Mouse (Mus musculus) liver, postnatal 0 days (tissue): ENCODE measurements around the gene Plpp2. TPM values are rescaled to one million over a fixed set of nuclear protein-coding genes. Genes with fewer than 3 reads are reported as not detected.

Source experiments
- ATAC-seq: fragments of 200-750 bp; cut with Nextera tagmentation; 2 replicates; pipeline ENCODE4 v1.8.0; 2017; ENCODE audit warnings: mild to moderate bottlenecking, moderate library complexity
- DNase-seq: peaks from one replicate; pipeline ENCODE4 v3.0.0-alpha.2; 2016
- H3K27ac ChIP-seq: fragments of 300-500 bp; sonication (generic); 2 replicates; pipeline ENCODE4 v1.5.1; 2014; ENCODE audit warnings: antibody characterized with exemption, moderate library complexity, mild to moderate bottlenecking, low read depth
- H3K27me3 ChIP-seq: fragments of 300-500 bp; sonication (generic); 2 replicates; pipeline ENCODE4 v1.6.1; 2014; ENCODE audit warnings: low read length, control low read depth, mixed read lengths; ENCODE audit not compliant: insufficient read depth
- H3K36me3 ChIP-seq: fragments of 300-500 bp; sonication (generic); replicated peaks from 2 replicates; pipeline ENCODE4 v1.6.1; 2014; ENCODE audit warnings: mild to moderate bottlenecking, control low read depth, low read length, moderate library complexity, mixed read lengths; ENCODE audit not compliant: insufficient read depth
- H3K4me1 ChIP-seq: fragments of 300-500 bp; sonication (generic); 2 replicates; pipeline ENCODE4 v1.6.1; 2014; ENCODE audit warnings: antibody characterized with exemption, mild to moderate bottlenecking, control low read depth; ENCODE audit not compliant: insufficient read depth
- H3K4me2 ChIP-seq: fragments of 300-500 bp; sonication (generic); 2 replicates; pipeline ENCODE4 v1.6.1; 2014; ENCODE audit warnings: low read depth, mild to moderate bottlenecking, low read length, moderate library complexity, mixed read lengths
- H3K4me3 ChIP-seq: fragments of 300-500 bp; sonication (generic); 2 replicates; pipeline ENCODE4 v1.5.1; 2014; ENCODE audit warnings: low read depth, low read length
- H3K9ac ChIP-seq: fragments of 300-500 bp; sonication (generic); replicated peaks from 2 replicates; pipeline ENCODE4 v1.6.1; 2014; ENCODE audit warnings: mild to moderate bottlenecking, moderate library complexity
- H3K9me3 ChIP-seq: fragments of 300-500 bp; sonication (generic); 2 replicates; pipeline ENCODE4 v1.6.1; 2016; ENCODE audit warnings: mild to moderate bottlenecking, control low read depth, low read length, mixed read lengths
- CTCF ChIP-seq: sonication (generic); IDR thresholded peaks from 2 replicates; pipeline ENCODE4 v1.5.1; 2016; ENCODE audit warnings: antibody characterized with exemption, low read depth
- EP300 ChIP-seq: IDR thresholded peaks from 2 replicates; pipeline ENCODE4 v1.6.1; 2016; ENCODE audit warnings: antibody characterized with exemption, low read depth, mild to moderate bottlenecking
- WGBS: fragments of 180-500 bp; shearing (Covaris S2); extraction: QIAGEN DNeasy Blood & Tissue Kit; methylation state at CpG from one replicate; pipeline ENCODE4 v1.1.7; 2014; ENCODE audit not compliant: insufficient replicate concordance; 5-methylcytosine and 5-hydroxymethylcytosine counted together
- polyA plus RNA-seq: library from polyadenylated mRNA; unstranded; fragments of >200 nt; fragmentation: Nextera tagmentation; extraction: Ambion mirVana; gene quantifications from 2 replicates; pipeline ENCODE4 v1.2.1, GENCODE M21; 2015

Plpp2 gene
- polyA plus RNA-seq, 1 experiment from 2014 or later = 32.7 TPM

GRCm38 (mm10) chr10:79537271-79537670 lies 3.7 kb upstream of the Plpp2 start:
- TF ChIP-seq EP300 = no peak
- no peak for TF ChIP-seq CTCF
- Histone ChIP-seq H3K4me3 (no peak overlapping the region), H3K36me3 (peaks cover 8% of the 10 kb centered on the region; the same call in 1 of the 2 replicates), H3K27me3 (no peaks in the 10 kb centered on the region), H3K4me1 (peaks cover 11% of the 10 kb centered on the region), H3K9me3 (no peaks in the 10 kb centered on the region), H3K9ac (no peak overlapping the region), H3K4me2 (no peak overlapping the region), H3K27ac (no peak overlapping the region)
- 84% methylated on average over 7 of the region's 7 CpGs for WGBS
- DNase-seq (peak; percentile 7), ATAC-seq (no peak)

GRCm38 (mm10) chr10:79536461-79537080 lies 3.0 kb upstream of the Plpp2 start:
- ATAC-seq (no peak), DNase-seq (peak; percentile 8)
- Histone ChIP-seq H3K36me3 (peaks cover 8% of the 10 kb centered on the region; the same call in 1 of the 2 replicates), H3K9me3 (no peaks in the 10 kb centered on the region), H3K27ac (no peak overlapping the region), H3K27me3 (no peaks in the 10 kb centered on the region), H3K4me2 (no peak overlapping the region), H3K4me1 (peaks cover 12% of the 10 kb centered on the region), H3K9ac (no peak overlapping the region), H3K4me3 (no peak overlapping the region)
- no peak for TF ChIP-seq CTCF
- TF ChIP-seq EP300 = no peak
- WGBS = 72% methylated on average over 12 of the region's 12 CpGs

GRCm38 (mm10) chr10:79535431-79535830 lies 1.8 kb upstream of the Plpp2 start:
- DNase-seq (peak; percentile 9), ATAC-seq (no peak)
- Histone ChIP-seq H3K9ac (no peak overlapping the region), H3K27me3 (no peaks in the 10 kb centered on the region), H3K4me1 (peaks cover 18% of the 10 kb centered on the region), H3K4me3 (no peak overlapping the region), H3K27ac (no peak overlapping the region), H3K9me3 (no peaks in the 10 kb centered on the region), H3K4me2 (no peak overlapping the region), H3K36me3 (peaks cover 2% of the 10 kb centered on the region; the same call in 1 of the 2 replicates)
- WGBS = 53% methylated on average over 1 of the region's 1 CpGs
- TF ChIP-seq CTCF (no peak), EP300 (no peak)

- TF ChIP-seq CTCF = no peak
- H3K4me2 ChIP-seq = no peak overlapping the region
- H3K27me3 ChIP-seq = no peaks in the 10 kb centered on the region
- 83% methylated on average over 2 of the region's 2 CpGs for WGBS
- H3K36me3 ChIP-seq = no peaks in the 10 kb centered on the region; the same call in 1 of the 2 replicates
- no peak overlapping the region for H3K4me3 ChIP-seq
- ATAC-seq (no peak), DNase-seq (no peak)
- H3K9ac ChIP-seq = no peak overlapping the region
- H3K9me3 ChIP-seq = no peaks in the 10 kb centered on the region
- no peak overlapping the region for H3K27ac ChIP-seq
- H3K4me1 ChIP-seq = peaks cover 18% of the 10 kb centered on the region
Observed at GRCm38 (mm10) chr10:79534426-79534825, 830 bp upstream of the Plpp2 start.

- peak overlapping the region; percentile 96 for H3K4me2 ChIP-seq
- peaks cover 18% of the 10 kb centered on the region for H3K4me1 ChIP-seq
- peak; percentile 16; the same call in 1 of the 2 replicates for ATAC-seq
- peak; percentile 15 for DNase-seq
- H3K27me3 ChIP-seq = no peaks in the 10 kb centered on the region
- 39% methylated on average over 3 of the region's 3 CpGs for WGBS
- H3K9me3 ChIP-seq = no peaks in the 10 kb centered on the region
- peak overlapping the region; percentile 88 for H3K27ac ChIP-seq
- H3K4me3 ChIP-seq = peak overlapping the region; percentile 66
- TF ChIP-seq CTCF (no peak), EP300 (no peak)
- 0 out of 2 replicates have a peak, but pooled peaks cover 2% of the 10 kb centered on the region for H3K36me3 ChIP-seq
- peak overlapping the region; percentile 74 for H3K9ac ChIP-seq
Observed at GRCm38 (mm10) chr10:79532678-79533077, 918 bp downstream of the Plpp2 start.

GRCm38 (mm10) chr10:79531593-79531992 lies 2.0 kb downstream of the Plpp2 start:
- Histone ChIP-seq H3K4me2 (no peak overlapping the region), H3K4me3 (no peak overlapping the region), H3K9ac (no peak overlapping the region), H3K36me3 (peaks cover 2% of the 10 kb centered on the region; the same call in 1 of the 2 replicates), H3K4me1 (peaks cover 18% of the 10 kb centered on the region), H3K9me3 (no peaks in the 10 kb centered on the region), H3K27me3 (no peaks in the 10 kb centered on the region), H3K27ac (no peak overlapping the region)
- ATAC-seq (no peak), DNase-seq (peak; percentile 11)
- 56% methylated on average over 3 of the region's 3 CpGs for WGBS
- TF ChIP-seq EP300 (no peak), CTCF (no peak)
